Mouse (Mus musculus) neutrophil, adult 83 days (primary cell): ENCODE measurements around the gene Rps18. TPM values are rescaled to one million over a fixed set of nuclear protein-coding genes. Genes with fewer than 3 reads are reported as not detected.

Source experiments
- total RNA-seq, 2 experiments: library from RNA; stranded (reverse); gene quantifications; one replicate each; pipeline ENCODE4 v1.2.4; 2023

The Rps18 gene
- total RNA-seq: 100 to 1,000 TPM; 476 to 509 TPM

DNA sequence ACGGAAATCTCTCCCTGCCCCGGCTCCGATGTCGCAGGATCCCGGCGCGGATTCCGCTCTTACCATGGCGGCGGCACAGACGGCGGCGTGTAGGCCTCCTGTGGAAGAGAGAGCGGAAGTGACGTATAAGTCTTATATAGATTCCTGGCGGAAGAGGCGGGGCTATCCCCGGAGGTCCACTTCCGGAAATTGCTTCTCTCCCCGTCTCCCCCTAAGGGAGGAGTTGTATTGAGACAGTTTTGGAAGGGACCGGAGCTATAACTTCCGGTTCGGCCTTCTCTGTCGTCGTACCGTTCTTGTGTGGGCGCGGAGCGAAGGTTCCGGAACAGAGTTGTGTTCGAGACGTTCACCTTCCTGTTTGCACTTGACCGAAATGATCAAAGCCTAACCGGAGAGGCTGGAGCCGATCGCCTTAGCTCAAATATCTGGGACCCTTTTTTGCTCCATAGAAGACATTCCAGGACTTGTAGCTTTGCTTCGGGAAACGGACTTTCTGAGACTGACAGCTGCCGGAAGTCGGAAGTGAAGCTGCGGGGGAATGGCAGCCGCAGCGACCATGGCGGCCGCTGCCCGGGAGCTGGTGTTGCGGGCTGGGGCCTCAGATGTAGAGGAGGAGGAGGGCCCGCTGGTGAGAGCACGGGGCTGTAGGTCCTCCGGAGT is at the start of gene Rps18, which contains the start of gene Vps52:
Gene Rps18 (minus strand): TSS at position 447 of the 660 bp plus-strand sequence.
Gene Vps52 (plus strand): TSS at position 258 of the 660 bp plus-strand sequence.

DNA sequence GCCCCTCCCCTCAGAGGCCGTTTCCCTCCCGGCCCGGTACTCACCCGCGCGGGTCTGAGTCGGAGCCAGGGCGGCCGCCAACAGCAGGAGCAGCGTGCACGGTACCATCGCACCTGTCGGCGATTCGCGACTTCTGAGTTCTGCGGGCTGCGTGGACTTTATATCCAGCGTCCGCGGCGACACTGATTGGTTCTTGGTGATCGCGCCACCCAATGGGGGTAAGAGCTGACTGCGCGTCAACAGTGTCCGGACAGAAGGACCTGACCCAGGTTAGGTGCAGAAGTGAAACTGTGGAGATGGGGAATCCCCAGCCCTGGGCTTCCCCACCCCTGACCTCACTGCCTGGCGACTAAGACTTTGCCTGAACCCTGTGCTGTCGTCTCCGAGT is 44.3 kb upstream of the Rps18 start, which contains the start of gene H2-K1:
Gene H2-K1 (minus strand): TSS at position 198 of the 388 bp plus-strand sequence.

GRCm38 (mm10) chr17:33951021-33951946 is 4.5 kb downstream of the Rps18 start, which contains the start of gene B3galt4:
Gene B3galt4 (minus strand): TSS chr17:33951488.

DNA sequence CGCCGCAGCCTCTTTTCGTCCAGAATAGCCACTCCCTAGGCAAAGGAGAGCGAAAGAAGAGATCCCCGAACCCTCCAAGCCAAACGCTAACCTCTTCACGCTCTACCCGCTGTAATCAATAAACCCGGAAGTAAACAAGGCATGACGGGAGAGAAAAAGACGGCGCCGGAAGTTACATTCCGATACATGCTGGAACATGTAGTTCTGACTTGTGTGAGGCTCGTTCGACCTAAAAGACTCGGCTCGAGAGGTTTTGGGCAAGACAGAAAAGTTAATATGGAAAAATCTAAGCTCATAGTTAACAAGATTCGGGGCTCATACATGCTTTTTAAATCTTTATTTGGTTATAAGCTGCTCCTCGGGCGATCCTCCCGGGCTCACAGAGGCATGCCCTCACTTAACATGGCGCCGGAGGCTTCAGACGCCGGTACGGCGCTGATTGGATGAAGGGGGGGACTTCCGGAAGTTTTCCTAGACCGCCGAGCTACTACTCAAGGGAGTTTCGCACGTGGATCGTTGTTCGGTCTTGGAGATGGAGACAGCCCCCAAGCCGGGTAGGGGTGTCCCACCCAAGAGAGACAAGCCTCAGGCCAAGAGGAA is 15.5 kb downstream of the Rps18 start, which contains the start of the genes Pfdn6 and Wdr46:
Gene Pfdn6 (minus strand): TSS at position 138 of the 600 bp plus-strand sequence.
Gene Wdr46 (plus strand): TSS at position 455 of the 600 bp plus-strand sequence.

DNA sequence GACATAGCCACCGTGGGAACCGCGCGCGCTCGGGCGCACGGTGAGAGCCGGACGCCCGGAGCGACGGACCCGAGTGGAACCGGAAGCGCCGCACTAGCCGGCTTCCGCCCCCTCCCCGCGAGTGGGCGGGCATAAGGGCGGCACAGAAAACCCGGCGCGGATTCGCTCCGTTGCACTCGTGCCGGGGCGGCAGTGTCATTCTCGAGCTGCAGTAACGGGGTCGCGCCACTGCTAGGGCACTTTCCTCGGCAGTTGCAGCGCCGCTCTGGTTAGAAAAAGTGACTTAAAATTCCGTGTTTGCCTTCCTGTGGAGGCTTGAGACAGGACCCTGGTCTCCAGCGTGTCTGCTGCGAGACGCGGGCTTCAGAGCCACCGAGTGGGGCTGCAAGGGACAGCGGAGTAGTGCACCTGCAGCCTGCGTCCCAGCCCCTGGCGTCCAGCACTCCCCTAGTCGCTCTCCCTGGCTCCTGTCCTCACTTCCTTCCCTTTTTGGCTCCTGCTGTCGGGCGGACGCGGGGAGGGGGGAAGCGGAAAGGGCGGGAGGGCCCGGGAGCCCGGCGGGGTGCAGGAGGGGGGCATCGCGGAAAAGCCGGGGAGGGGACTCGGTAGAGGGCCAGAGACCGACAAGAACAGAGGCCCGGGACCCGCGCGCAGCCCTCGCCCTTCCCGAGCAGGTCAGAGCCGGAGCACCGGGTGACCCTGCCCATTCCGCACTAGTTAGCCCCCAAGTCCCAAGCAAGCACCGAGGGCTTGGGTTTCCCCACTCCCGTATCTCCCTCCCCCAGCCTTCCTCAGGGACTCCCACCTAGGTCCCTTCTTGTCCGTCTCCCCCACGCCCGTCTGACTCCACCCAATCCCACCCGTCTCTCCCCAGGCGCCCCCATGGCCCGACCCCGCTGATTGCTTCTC is 26.2 kb downstream of the Rps18 start, which contains the start of gene Rgl2:
Gene Rgl2 (plus strand): TSS at position 173 of the 909 bp plus-strand sequence.

DNA sequence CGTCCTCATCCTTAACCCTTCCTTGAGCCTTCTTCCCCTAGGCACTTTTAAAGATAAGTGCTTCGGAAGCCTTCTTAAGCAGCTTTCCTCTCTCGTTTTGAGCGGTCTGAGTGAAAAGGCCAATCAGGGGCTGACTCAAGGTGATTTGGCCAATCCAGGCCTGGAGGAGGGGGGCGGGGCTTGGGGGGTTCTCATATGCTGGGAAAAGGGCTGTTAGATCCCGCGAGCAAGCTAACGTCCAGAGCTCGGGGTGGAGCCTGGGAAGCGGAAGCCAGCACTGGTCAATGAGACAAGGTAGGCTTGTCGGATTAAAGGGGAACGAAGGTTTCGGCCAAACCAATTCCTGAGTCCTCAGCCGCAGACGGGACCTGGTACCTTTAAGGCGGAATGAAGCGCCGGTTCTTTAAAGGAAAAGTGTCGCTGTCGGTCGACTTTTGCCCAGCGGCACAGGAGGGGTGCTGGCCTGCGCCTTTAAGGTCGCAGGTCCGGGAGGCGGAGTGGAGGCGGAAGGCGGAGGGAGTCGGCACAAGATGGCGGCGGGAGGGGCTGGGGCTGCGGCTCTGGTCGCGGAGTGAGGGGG is 40.0 kb downstream of the Rps18 start, which contains the start of the genes Tapbp and Zbtb22:
Gene Tapbp (plus strand): TSS at position 229 of the 580 bp plus-strand sequence.
Gene Zbtb22 (plus strand): TSS at position 234 of the 580 bp plus-strand sequence.

GRCm38 (mm10) chr17:33909077-33909868 is 46.5 kb downstream of the Rps18 start, which contains the start of gene Daxx:
Gene Daxx (plus strand): TSS chr17:33909414.

DNA sequence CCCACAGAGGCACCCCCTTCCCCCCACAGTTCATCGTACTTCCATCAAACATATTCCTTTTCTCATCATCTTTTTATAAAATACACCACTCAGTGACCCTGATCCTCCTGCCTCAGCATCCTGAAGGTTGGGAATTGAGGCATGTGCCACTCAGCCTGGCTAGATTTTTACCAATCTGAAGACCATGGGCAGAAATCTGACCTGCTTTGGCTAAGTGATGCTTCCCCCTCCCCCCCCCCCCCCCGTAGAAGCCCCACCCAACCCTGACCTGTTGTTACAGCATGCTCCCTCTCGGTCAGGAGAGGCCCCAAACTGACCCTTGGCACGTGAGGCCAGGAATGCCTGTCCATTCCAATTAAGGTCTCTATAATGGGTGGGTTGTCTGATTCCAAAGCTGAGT is 51.0 kb downstream of the Rps18 start, which contains the start of gene Platr17:
Gene Platr17 (plus strand): TSS at position 301 of the 400 bp plus-strand sequence.

Other genes with a start within 250 kb of the Rps18 start
- 10 to 100 TPM; 53.2 to 58.4 TPM for gene March2, start 237.3 kb downstream of the Rps18 start, total RNA-seq
- gene Rab11b, start 195.5 kb downstream of the Rps18 start, total RNA-seq: 100 to 1,000 TPM; 157 to 164 TPM
- 1 to 10 TPM; 1.9 to 2.0 TPM for gene Angptl4, start 174.2 kb downstream of the Rps18 start, total RNA-seq
- gene Kank3, start 145.5 kb downstream of the Rps18 start, total RNA-seq: 1 to 10 TPM; 4.7 to 6.3 TPM
- gene Rps28, start 131.4 kb downstream of the Rps18 start, total RNA-seq: 1,000 to 10,000 TPM; 1,192 to 1,292 TPM
- gene Ndufa7, start 131.4 kb downstream of the Rps18 start, total RNA-seq: 100 to 1,000 TPM; 111 TPM
- 1 to 10 TPM; 1.4 to 1.6 TPM for gene Cd320, start 112.9 kb downstream of the Rps18 start, total RNA-seq
- not detected for gene Gm7029, start 82.2 kb downstream of the Rps18 start, total RNA-seq
- gene Kifc1, start 65.3 kb downstream of the Rps18 start, total RNA-seq: 10 to 100 TPM; 43.5 to 51.2 TPM
- gene Platr17, start 50.9 kb downstream of the Rps18 start, total RNA-seq: under 1 TPM in 1 of 2 experiments, not detected in 1; 0.75 TPM
- 10 to 100 TPM; 31.0 to 43.2 TPM for gene Daxx, start 46.6 kb downstream of the Rps18 start, total RNA-seq
- 100 to 1,000 TPM; 223 to 251 TPM for gene Tapbp, start 40.1 kb downstream of the Rps18 start, total RNA-seq
- 10 to 100 TPM; 33.5 to 33.8 TPM for gene Zbtb22, start 40.1 kb downstream of the Rps18 start, total RNA-seq
- 100 to 1,000 TPM; 227 to 229 TPM for gene Rgl2, start 26.5 kb downstream of the Rps18 start, total RNA-seq
- 10 to 100 TPM; 47.8 to 54.5 TPM for gene Pfdn6, start 15.7 kb downstream of the Rps18 start, total RNA-seq
- gene Wdr46, start 15.3 kb downstream of the Rps18 start, total RNA-seq: 10 to 100 TPM; 21.7 to 22.4 TPM
- 10 to 100 TPM; 10.3 to 10.5 TPM for gene B3galt4, start 4.5 kb downstream of the Rps18 start, total RNA-seq
- gene Vps52, start 189 bp downstream of the Rps18 start, total RNA-seq: 10 to 100 TPM; 54.0 to 58.9 TPM
- 1,000 to 10,000 TPM; 1,097 to 1,101 TPM for gene H2-K1, start 44.3 kb upstream of the Rps18 start, total RNA-seq
- 10 to 100 TPM in 1 of 2 experiments, 1 to 10 TPM in 1; 8.4 to 13.9 TPM for gene Ring1, start 68.7 kb upstream of the Rps18 start, total RNA-seq
- gene H2-Ke6, start 72.1 kb upstream of the Rps18 start, total RNA-seq: 10 to 100 TPM; 59.9 to 61.3 TPM
- gene Slc39a7, start 75.7 kb upstream of the Rps18 start, total RNA-seq: 10 to 100 TPM; 60.8 to 68.3 TPM
- 10 to 100 TPM; 45.9 to 68.6 TPM for gene Rxrb, start 75.8 kb upstream of the Rps18 start, total RNA-seq
- gene Col11a2, start 83.4 kb upstream of the Rps18 start, total RNA-seq: 10 to 100 TPM; 16.6 to 17.7 TPM
- gene H2-Oa, start 136.3 kb upstream of the Rps18 start, total RNA-seq: 1 to 10 TPM; 1.1 to 1.9 TPM
- gene H2-DMa, start 163.5 kb upstream of the Rps18 start, total RNA-seq: 10 to 100 TPM; 57.6 to 63.6 TPM
- 100 to 1,000 TPM; 215 to 218 TPM for gene Brd2, start 166.6 kb upstream of the Rps18 start, total RNA-seq
- gene H2-DMb2, start 187.3 kb upstream of the Rps18 start, total RNA-seq: 10 to 100 TPM; 22.7 to 25.3 TPM
- gene H2-DMb1, start 197.1 kb upstream of the Rps18 start, total RNA-seq: 10 to 100 TPM; 33.3 to 51.5 TPM
- 10 to 100 TPM; 47.4 to 56.7 TPM for gene Tap1, start 231.6 kb upstream of the Rps18 start, total RNA-seq
- 10 to 100 TPM; 83.3 to 88.3 TPM for gene Psmb9, start 231.8 kb upstream of the Rps18 start, total RNA-seq
- gene Psmb8, start 241.7 kb upstream of the Rps18 start, total RNA-seq: 100 to 1,000 TPM in 1 of 2 experiments, 10 to 100 TPM in 1; 89.4 to 111 TPM
- 10 to 100 TPM; 79.7 to 84.6 TPM for gene Tap2, start 247.5 kb upstream of the Rps18 start, total RNA-seq